Mouse (Mus musculus): ENCODE measurements around the gene Clrn3.
A peak's percentile ranks its signal among the peaks of the same experiment; 100 is the strongest.
"Not testable (repeated sequence)": the region's sequence is repeated elsewhere in the genome, so short reads cannot be mapped to it uniquely, and the experiment has no call there.

Gene Clrn3

GRCm38 (mm10) chr7:135528515-135528914 is at the start of gene Clrn3:
Gene Clrn3 (minus strand): TSS chr7:135528654.
- DNase-seq (ENCODE audit: low spot score in 2 of 2), result no peak

- no peak for DNase-seq (ENCODE audit: low spot score in 2 of 2)
These were observed 47.9 kb upstream of the Clrn3 start for GRCm38 (mm10) chr7:135576329-135576728.

- DNase-seq (ENCODE audit: low spot score in 2 of 2), result not testable (repeated sequence)
These were observed 47.0 kb upstream of the Clrn3 start for GRCm38 (mm10) chr7:135575319-135576069.

DNA sequence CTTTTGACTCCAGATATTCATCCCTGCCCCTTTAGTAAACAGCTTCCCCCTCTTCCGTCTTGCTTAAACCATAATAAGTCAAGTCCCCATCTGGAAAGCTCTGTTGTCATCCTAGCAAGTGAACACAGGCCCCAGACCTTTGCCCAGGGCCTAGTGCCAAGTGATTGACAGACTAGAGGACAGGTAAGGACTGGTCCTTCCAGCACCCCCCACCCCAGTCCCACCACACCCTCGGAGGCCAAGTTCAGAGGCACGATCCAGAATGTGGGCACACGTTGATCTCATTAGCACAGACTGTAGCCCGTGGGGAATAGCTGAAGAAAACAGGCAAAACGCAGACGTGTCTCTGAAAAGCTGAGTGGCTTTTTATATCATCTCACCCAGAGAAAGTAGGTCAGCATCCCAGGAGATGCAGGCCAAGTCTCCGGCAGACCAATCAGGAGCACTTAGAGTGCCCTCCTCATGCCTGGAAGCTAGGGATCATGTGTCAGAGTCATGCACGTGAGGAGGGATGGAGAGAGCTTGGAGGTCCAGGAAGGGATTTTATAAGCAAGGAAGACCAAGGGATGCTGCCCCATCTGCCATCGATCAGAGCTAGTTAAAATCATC is 43.6 kb upstream of the Clrn3 start:
- no peak for DNase-seq (ENCODE audit: low spot score in 2 of 2)

DNA sequence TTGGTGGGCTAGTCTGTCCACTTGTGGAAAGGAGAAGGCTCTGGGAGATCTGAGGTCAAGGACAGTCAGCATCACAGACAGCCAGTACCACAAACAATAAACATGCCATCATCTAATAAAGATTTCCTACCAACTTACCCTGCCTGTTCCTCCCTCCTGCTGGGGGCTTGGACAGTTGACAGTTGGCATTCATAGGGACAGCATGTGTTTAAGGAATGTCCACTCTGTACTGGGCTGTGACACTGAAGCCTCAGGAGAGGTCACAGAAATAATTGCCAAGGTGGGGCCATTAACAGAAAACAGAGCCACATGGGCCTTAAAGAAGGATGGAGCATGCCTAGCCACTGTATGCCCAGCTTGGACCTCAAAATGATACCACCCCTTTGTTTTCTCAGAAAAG is 42.9 kb upstream of the Clrn3 start:
- DNase-seq (ENCODE audit: low spot score in 2 of 2), result no peak

GRCm38 (mm10) chr7:135568550-135568949 is 40.1 kb upstream of the Clrn3 start:
- no peak for DNase-seq (ENCODE audit: low spot score in 2 of 2)

DNA sequence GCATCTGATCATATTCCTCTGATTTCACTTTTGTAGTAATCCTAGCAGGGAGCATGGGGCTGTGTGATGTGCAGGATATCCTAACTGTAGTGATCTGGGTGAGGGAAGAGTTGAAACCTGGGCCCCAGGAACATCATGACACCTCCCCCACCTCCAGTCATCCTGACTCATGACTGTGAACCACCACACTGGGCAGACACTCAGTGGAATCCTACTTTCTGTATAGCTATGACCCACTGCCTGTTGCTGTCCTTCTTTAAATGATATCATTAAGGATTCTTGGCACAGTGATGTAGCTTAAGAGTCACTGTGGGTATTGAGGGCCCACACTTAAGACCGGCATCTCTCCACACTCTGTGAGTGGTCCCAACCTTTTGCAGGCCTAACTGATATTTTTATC is 39.1 kb upstream of the Clrn3 start:
- DNase-seq (ENCODE audit: low spot score in 2 of 2), result no peak

DNA sequence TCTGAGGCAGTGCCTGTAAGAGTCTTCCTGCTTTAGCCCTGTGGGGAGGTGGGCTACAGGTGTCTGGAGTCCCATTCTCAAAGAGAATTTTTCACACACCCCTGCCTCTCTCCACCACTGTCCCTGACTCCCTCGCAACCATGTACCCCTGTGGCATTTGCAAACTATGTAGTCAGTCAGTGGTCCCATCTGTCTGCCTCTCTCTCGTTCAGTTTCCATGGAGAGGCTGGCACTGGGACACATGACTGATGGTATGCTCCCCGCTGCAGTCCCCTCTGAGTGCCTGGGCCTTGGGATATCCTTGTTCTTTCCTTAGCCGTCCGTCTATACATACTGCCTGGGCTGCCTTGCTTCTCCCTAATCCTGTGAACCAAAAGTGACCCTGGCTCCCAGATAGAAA is 37.6 kb upstream of the Clrn3 start:
- DNase-seq (ENCODE audit: low spot score in 2 of 2), result no peak

DNA sequence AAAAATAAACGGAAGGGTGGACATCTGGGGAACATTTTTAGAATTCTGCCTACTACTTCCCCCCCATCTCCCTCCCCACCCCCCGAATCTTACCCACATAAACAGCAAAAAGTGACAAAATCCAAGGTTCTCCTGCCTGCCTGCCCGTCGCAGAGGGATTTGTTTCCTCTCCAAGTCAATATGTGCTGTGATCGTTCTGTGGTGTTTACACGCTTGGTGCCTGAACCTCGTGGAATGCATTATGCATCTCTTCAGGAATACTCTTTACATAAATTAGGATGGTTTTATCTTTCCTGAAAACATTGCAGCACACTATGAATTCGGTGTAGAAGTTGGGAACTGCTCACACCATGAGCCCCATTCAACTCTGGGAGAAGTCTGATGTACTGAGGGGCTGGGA is 35.6 kb upstream of the Clrn3 start:
- DNase-seq (ENCODE audit: low spot score in 2 of 2), result no peak

GRCm38 (mm10) chr7:135560280-135560679 is 31.8 kb upstream of the Clrn3 start:
- DNase-seq (ENCODE audit: low spot score in 2 of 2), result no peak

GRCm38 (mm10) chr7:135556663-135557402 is 28.4 kb upstream of the Clrn3 start:
- DNase-seq (ENCODE audit: low spot score in 2 of 2), result no peak

- no peak for DNase-seq (ENCODE audit: low spot score in 2 of 2)
These were observed 25.1 kb upstream of the Clrn3 start for GRCm38 (mm10) chr7:135553550-135553949.

- DNase-seq (ENCODE audit: low spot score in 2 of 2), result no peak
These were observed 23.1 kb upstream of the Clrn3 start for GRCm38 (mm10) chr7:135551547-135551946.

DNA sequence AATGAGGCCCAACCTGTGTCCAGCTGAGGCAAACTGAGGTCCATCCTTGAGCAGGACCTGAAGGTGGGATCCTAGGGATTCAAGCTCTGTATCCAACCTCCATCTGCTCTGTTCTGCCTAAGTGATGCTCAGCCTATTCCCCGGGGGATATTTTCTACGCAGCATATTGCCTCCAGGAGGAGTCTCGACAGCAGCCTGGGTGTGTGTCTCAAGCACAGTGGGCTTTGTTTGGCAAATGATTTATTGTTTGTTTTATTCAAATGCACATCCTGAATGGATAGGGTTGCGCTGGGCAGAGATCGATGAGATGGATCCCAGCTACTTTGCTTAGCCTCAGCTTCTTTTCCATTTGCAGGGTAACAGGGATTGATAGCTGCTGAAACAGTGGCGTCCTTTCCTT is 20.0 kb upstream of the Clrn3 start:
- DNase-seq (ENCODE audit: low spot score in 2 of 2), result no peak

- no peak for DNase-seq (ENCODE audit: low spot score in 2 of 2)
These were observed 18.1 kb upstream of the Clrn3 start for GRCm38 (mm10) chr7:135546530-135546929.

DNA sequence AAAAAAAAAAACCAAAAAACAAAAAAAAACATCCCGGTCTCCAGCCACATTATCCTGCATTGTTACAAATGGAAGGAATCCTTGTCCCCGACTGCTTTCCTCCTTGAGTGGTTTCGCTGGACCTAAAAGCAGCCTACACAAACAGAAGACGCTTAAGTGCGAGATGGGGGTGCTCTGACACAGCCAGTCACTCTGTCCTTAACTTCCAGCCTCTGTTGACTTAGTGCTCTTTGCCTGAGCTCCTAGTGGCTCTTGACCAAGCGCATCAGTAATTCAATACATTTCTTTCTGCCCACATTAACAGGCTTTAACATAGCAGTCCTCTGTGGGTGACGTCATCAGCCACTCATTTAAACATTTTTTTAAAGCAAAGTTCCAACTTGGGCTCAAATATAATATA is 17.5 kb upstream of the Clrn3 start:
- DNase-seq (ENCODE audit: low spot score in 2 of 2), result no peak

GRCm38 (mm10) chr7:135544321-135544720 is 15.9 kb upstream of the Clrn3 start:
- DNase-seq (ENCODE audit: low spot score in 2 of 2), result no peak

- no peak for DNase-seq (ENCODE audit: low spot score in 2 of 2)
These were observed 14.6 kb upstream of the Clrn3 start for GRCm38 (mm10) chr7:135543033-135543432.

GRCm38 (mm10) chr7:135542235-135542634 is 13.8 kb upstream of the Clrn3 start:
- DNase-seq (ENCODE audit: low spot score in 2 of 2), result no peak

DNA sequence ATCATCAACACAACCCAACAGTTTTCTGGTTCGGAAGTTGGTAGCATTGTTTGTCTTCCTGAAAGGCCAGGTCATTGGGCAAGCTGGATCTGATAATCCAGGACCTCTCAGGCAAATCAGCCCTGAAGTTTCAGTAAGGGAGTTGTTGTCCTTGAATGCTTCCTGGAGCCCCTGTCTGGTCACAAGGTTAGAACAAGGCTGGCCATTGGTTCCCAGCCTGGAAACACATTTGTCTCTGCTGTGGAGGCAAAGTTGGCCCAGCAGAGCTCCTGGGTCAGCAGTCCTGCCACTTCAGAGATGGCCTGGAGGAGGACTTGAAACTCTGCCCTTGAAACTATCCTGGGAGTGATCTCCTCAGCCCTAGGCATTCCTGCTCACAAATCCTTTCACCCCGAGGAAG is 11.0 kb upstream of the Clrn3 start:
- no peak for DNase-seq (ENCODE audit: low spot score in 2 of 2)

DNA sequence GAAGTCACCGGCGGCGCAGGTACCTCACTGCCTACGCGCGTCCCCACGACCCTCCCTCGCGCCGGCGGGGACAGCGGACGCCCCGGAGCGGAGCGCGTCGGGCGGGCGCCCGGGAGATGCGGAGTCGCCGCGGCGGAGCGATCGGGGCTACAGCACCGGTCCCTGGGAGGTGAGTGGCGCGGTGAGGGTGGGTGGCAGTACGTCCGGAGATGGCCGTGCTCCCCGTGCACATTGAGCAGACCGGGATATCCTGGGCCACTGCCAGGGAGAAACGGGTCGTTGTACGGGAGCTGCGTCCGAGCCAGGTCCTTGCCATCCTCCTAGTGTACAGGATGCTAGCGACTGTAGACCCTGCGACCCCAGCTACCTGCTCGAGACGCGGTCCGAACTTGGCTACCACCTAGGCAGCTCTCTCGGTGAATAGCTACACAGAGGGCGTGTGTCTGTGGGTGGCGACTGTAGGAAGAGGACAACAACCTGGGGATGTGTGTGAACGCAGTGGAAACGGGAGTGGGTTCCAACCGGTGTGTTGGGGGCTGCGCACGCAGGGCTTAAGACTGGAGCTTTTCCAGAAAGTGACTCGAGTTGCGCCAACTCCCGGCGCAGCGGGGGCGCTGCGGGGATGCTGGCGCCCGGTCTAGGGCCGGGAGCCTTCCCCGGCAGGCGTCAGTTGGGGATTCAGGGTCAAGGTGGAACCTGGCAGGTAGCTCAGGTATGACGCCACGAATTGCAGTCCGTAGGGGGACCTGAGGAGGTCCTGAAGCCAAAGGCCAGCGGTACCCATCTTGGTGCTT is 9.7 kb upstream of the Clrn3 start:
- DNase-seq (ENCODE audit: low spot score in 2 of 2), result peak; percentile 25 to 35

DNA sequence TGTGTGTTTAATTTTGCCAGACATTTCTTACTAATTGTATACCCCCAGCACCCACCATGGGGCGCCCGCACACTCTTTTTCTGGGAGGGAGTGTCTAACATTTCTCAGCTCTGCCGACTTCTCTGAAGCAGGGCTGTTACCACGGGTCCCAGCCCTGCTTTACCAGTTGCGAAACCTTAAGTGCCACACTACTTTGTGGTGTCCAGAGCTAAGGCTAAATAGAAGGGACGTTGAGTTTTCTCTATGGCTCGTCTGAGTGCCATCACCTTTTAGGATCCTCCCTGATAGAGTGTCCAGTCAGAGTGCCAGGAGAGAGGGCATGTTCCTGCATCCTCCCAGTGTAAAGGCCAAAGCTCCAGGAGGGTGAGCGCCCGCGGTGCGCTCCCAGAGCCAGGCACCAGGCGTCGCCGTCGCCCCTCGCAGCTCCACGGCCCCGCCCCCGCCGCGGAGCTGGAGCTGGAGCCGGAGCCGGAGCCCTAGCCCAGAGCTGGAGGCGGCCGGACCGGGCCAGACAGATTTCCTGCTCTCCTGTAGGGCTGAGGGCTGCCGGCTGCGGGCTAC is 9.0 kb upstream of the Clrn3 start, which contains the start of gene Ptpre:
TSS of gene Ptpre (plus strand) at position 141 of the 561 bp plus-strand sequence.
- peak; percentile 70 to 83 for DNase-seq (ENCODE audit: low spot score in 2 of 2)

Data from spleen, postnatal 10 days (tissue).